Mouse (Mus musculus): ENCODE results near the gene Tsen2. TPM values are rescaled to one million over a fixed set of nuclear protein-coding genes. Genes with fewer than 3 reads are reported as not detected.

Tsen2 gene
- 18.5 and 21.3 TPM in 2 replicates for polyA plus RNA-seq (2015; fragmentation: Nextera tagmentation; extraction: Ambion mirVana)

DNA sequence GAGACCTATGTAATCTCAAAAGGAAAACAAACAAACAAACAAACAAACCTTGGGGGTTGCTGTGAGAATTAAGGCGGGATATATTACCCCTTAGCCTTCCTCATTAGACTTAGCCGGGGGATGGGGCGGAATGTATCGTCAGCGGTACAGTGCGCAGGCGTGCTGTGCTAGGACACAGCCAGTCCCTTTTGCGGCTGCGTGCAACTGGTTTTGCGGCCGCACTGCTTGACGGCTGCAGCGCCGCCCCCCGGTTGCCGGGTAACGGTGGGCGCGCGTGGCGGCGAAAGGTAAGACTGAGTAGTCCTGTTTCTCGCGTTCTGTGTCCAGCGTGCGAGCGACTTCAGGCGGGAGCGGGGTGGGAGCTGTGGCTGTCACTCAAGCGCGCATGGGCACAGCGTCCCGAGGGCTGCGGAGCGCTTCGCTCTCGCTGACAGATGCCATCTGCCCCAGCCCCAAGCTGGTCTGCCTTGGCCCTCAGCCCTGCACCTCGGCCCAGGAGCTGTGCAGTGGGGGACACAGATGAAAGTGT is at the start of gene Tsen2:
Gene Tsen2 (plus strand): TSS at position 223 of the 529 bp plus-strand sequence.
- DNase-seq (ENCODE audit: low spot score) (peak; percentile 97), ATAC-seq (replicated peaks; ENCODE audit: low FRiP score, low read depth) (peak; percentile 93)
- H3K27me3 ChIP-seq (ENCODE audit: insufficient read depth, low read length), result no peaks in the 10 kb centered on the region
- no peaks in the 10 kb centered on the region for H3K9me3 ChIP-seq (replicated peaks; ENCODE audit: low read length)
- H3K27ac ChIP-seq, result peak within 1 kb of the TSS; percentile 78
- WGBS, result under 1% methylated on average over 38 of the region's 38 CpGs
- peak; percentile 40; the same call in 1 of the 2 replicates for TF ChIP-seq CTCF (IDR thresholded peaks at IDR 0.05; ENCODE audit: low read depth)
- H3K4me3 ChIP-seq (replicated peaks; ENCODE audit: low read depth, low read length), result peak within 1 kb of the TSS; percentile 71
- H3K4me1 ChIP-seq (replicated peaks; ENCODE audit: insufficient read depth, low read length), result 0 out of 2 replicates have a peak, but pooled peaks cover 7% of the 10 kb centered on the region
- H3K4me2 ChIP-seq (ENCODE audit: low read length), result peak within 1 kb of the TSS; percentile 85
- H3K9ac ChIP-seq (ENCODE audit: low read depth, low read length), result peak within 1 kb of the TSS; percentile 70
- H3K36me3 ChIP-seq (ENCODE audit: insufficient read depth, low read length), result peaks cover 8% of the 10 kb centered on the region; the same call in 1 of the 2 replicates

DNA sequence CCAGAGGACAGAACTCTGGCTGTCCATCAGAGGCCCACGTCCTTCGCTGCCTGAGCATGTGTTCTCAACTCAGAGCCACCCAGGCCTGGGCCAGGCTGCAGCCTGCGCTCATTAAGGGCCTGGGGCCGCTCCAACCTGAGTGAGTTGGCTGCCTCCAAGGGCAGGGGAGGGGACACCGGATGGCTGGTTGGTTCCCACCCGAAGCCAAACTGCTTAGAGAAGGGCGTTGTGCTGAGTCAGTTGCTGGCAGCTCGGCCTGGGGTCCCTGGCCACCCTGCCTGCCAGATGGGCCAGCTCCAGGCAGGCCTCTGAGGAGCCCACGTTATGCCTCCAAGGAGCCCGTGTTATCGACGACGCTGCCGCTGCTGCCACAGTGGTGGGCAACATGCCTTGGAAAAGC is 44.9 kb upstream of the Tsen2 start:
- DNase-seq (ENCODE audit: low spot score) (no peak), ATAC-seq (replicated peaks; ENCODE audit: low FRiP score, low read depth) (no peak)
- TF ChIP-seq CTCF (IDR thresholded peaks at IDR 0.05; ENCODE audit: low read depth), result no peak
- Histone ChIP-seq H3K9ac (ENCODE audit: low read depth, low read length) (no peak overlapping the region), H3K27me3 (ENCODE audit: insufficient read depth, low read length) (no peaks in the 10 kb centered on the region), H3K4me3 (replicated peaks; ENCODE audit: low read depth, low read length) (no peak overlapping the region), H3K4me1 (replicated peaks; ENCODE audit: insufficient read depth, low read length) (0 out of 2 replicates have a peak, but pooled peaks cover 2% of the 10 kb centered on the region), H3K9me3 (replicated peaks; ENCODE audit: low read length) (no peaks in the 10 kb centered on the region), H3K27ac (no peak overlapping the region), H3K36me3 (ENCODE audit: insufficient read depth, low read length) (no peaks in the 10 kb centered on the region), H3K4me2 (ENCODE audit: low read length) (no peak overlapping the region)
- 75% methylated on average over 14 of the region's 14 CpGs for WGBS

DNA sequence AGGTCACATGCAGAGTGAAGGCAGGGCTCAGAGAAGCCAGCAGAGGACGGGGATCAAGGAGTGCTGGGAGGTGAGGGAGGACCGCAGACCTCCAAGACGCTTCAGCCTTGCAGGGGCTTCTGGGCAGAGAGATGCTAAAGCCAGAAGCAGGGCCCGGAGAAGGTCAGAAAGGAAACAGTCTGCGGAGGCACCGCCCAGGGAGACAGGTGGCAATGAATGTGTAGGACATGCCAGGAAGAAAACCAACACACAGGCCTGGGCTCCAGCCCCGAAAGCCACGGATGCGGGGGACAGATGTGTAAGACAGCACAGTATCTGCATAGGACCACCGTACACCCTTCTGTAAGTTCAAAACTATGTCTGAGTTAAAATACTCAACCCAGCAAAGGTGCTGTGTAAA is 44.2 kb upstream of the Tsen2 start:
- H3K27ac ChIP-seq, result no peak overlapping the region
- H3K36me3 ChIP-seq (ENCODE audit: insufficient read depth, low read length), result no peaks in the 10 kb centered on the region
- no peak overlapping the region for H3K4me2 ChIP-seq (ENCODE audit: low read length)
- no peaks in the 10 kb centered on the region for H3K9me3 ChIP-seq (replicated peaks; ENCODE audit: low read length)
- 0 out of 2 replicates have a peak, but pooled peaks cover 2% of the 10 kb centered on the region for H3K4me1 ChIP-seq (replicated peaks; ENCODE audit: insufficient read depth, low read length)
- H3K9ac ChIP-seq (ENCODE audit: low read depth, low read length), result no peak overlapping the region
- 84% methylated on average over 10 of the region's 10 CpGs for WGBS
- H3K27me3 ChIP-seq (ENCODE audit: insufficient read depth, low read length), result no peaks in the 10 kb centered on the region
- H3K4me3 ChIP-seq (replicated peaks; ENCODE audit: low read depth, low read length), result no peak overlapping the region
- ATAC-seq (replicated peaks; ENCODE audit: low FRiP score, low read depth) (no peak), DNase-seq (ENCODE audit: low spot score) (no peak)
- no peak for TF ChIP-seq CTCF (IDR thresholded peaks at IDR 0.05; ENCODE audit: low read depth)

DNA sequence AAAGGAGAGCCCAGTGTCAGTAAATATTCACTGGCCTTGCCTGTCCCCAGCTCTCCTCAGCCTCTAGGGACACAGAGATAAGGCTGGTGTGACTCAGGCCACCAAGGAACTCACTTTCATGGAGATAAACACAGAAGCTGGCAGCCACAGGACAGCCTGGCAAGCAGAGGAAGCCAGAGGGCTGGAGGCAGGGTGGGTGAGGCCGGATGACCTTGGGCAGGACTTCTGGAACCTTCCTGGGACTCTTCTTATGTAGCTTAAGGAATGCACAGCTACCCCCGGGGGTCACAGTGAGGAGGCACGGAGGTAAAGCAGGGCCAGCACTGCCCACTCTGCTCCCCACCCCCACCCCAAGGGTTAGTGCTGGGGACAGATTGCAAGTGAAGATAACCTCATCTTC is 43.3 kb upstream of the Tsen2 start:
- TF ChIP-seq CTCF (IDR thresholded peaks at IDR 0.05; ENCODE audit: low read depth), result no peak
- Histone ChIP-seq H3K9ac (ENCODE audit: low read depth, low read length) (no peak overlapping the region), H3K36me3 (ENCODE audit: insufficient read depth, low read length) (no peaks in the 10 kb centered on the region), H3K4me3 (replicated peaks; ENCODE audit: low read depth, low read length) (no peak overlapping the region), H3K27ac (no peak overlapping the region), H3K27me3 (ENCODE audit: insufficient read depth, low read length) (no peaks in the 10 kb centered on the region), H3K9me3 (replicated peaks; ENCODE audit: low read length) (no peaks in the 10 kb centered on the region), H3K4me2 (ENCODE audit: low read length) (no peak overlapping the region), H3K4me1 (replicated peaks; ENCODE audit: insufficient read depth, low read length) (0 out of 2 replicates have a peak, but pooled peaks cover 2% of the 10 kb centered on the region)
- DNase-seq (ENCODE audit: low spot score) (no peak), ATAC-seq (replicated peaks; ENCODE audit: low FRiP score, low read depth) (no peak)
- WGBS, result 68% methylated on average over 3 of the region's 3 CpGs

GRCm38 (mm10) chr6:115503038-115503437 is 41.4 kb upstream of the Tsen2 start:
- Histone ChIP-seq H3K4me2 (ENCODE audit: low read length) (no peak overlapping the region), H3K27ac (no peak overlapping the region), H3K36me3 (ENCODE audit: insufficient read depth, low read length) (no peaks in the 10 kb centered on the region), H3K9me3 (replicated peaks; ENCODE audit: low read length) (no peaks in the 10 kb centered on the region), H3K4me1 (replicated peaks; ENCODE audit: insufficient read depth, low read length) (0 out of 2 replicates have a peak, but pooled peaks cover 2% of the 10 kb centered on the region), H3K9ac (ENCODE audit: low read depth, low read length) (no peak overlapping the region), H3K27me3 (ENCODE audit: insufficient read depth, low read length) (no peaks in the 10 kb centered on the region), H3K4me3 (replicated peaks; ENCODE audit: low read depth, low read length) (no peak overlapping the region)
- TF ChIP-seq CTCF (IDR thresholded peaks at IDR 0.05; ENCODE audit: low read depth), result no peak
- 91% methylated on average over 4 of the region's 4 CpGs for WGBS
- ATAC-seq (replicated peaks; ENCODE audit: low FRiP score, low read depth) (no peak), DNase-seq (ENCODE audit: low spot score) (no peak)

DNA sequence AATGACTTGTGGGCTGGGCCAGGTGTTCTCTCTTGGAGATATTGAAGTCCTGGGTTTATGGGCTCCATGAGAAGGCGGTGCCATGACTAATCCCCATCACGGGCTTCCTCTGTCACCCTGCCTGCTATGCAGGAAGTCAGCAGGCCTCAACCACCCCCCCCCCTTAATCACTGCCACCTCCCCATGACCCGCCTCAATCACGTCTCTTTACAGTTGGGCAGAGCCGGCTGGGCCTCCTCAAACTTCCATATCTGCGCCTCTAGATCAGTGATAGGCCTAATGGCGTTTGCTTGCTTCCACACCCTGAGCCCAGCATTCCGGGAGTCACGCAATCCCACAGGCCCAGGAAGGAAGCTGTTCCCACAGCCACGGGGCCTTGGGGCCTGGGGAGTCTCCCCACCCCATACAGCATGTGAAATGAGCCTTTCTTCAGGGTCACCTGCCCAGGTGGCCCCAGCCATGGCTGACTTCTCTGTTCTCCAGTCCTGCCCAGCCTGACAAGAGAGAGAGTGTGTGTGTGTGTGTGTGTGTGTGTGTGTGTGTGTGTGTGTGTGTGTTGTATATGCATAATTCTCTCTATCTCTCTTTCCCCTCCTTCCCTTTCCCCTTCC is 40.8 kb upstream of the Tsen2 start:
- Histone ChIP-seq H3K9me3 (replicated peaks; ENCODE audit: low read length) (no peaks in the 10 kb centered on the region; the same call in 1 of the 2 replicates), H3K27me3 (ENCODE audit: insufficient read depth, low read length) (no peaks in the 10 kb centered on the region), H3K4me2 (ENCODE audit: low read length) (no peak overlapping the region), H3K4me3 (replicated peaks; ENCODE audit: low read depth, low read length) (no peak overlapping the region), H3K36me3 (ENCODE audit: insufficient read depth, low read length) (no peaks in the 10 kb centered on the region), H3K4me1 (replicated peaks; ENCODE audit: insufficient read depth, low read length) (0 out of 2 replicates have a peak, but pooled peaks cover 2% of the 10 kb centered on the region), H3K9ac (ENCODE audit: low read depth, low read length) (no peak overlapping the region), H3K27ac (peak overlapping the region; percentile 54; the same call in 1 of the 2 replicates)
- DNase-seq (ENCODE audit: low spot score) (no peak), ATAC-seq (replicated peaks; ENCODE audit: low FRiP score, low read depth) (peak; percentile 67)
- WGBS, result 74% methylated on average over 10 of the region's 10 CpGs
- no peak for TF ChIP-seq CTCF (IDR thresholded peaks at IDR 0.05; ENCODE audit: low read depth)

All from kidney, postnatal 0 days (tissue).